Mouse (Mus musculus): ENCODE measurements around the gene 2010111I01Rik. TPM values are rescaled to one million over a fixed set of nuclear protein-coding genes. Genes with fewer than 3 reads are reported as not detected.
"Not testable (repeated sequence)": the region's sequence is repeated elsewhere in the genome, so short reads cannot be mapped to it uniquely, and the experiment has no call there.

The 2010111I01Rik gene
- polyA plus RNA-seq, 1 experiment, result 85.1 TPM

GRCm38 (mm10) chr13:63313748-63314607 lies 349.3 kb downstream of the 2010111I01Rik start:
- 80% methylated on average over 12 of the region's 12 CpGs for WGBS

DNA sequence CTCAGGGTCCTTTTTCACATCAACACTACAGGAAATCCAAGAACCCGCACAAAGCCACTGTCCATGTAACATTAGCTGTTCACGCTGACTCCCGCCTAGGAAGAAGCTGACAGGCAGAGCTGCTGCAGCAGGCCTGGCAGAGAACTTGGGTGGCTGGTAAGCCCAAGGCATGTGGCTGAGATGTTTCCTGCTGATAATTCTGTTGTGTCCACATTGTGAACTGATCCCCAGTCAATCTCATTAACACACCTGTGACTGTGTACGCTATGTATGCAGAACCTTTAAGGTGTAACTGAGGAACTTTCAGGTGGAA lies 349.9 kb downstream of the 2010111I01Rik start:
- no peak for DNase-seq (ENCODE audit: low read depth, low spot score)
- 82% methylated on average over 4 of the region's 4 CpGs for WGBS

More at GRCm38 (mm10) chr13:63313748-63314607, 349.3 kb downstream of the 2010111I01Rik start:
- DNase-seq (ENCODE audit: low read depth, low spot score), result no peak

DNA sequence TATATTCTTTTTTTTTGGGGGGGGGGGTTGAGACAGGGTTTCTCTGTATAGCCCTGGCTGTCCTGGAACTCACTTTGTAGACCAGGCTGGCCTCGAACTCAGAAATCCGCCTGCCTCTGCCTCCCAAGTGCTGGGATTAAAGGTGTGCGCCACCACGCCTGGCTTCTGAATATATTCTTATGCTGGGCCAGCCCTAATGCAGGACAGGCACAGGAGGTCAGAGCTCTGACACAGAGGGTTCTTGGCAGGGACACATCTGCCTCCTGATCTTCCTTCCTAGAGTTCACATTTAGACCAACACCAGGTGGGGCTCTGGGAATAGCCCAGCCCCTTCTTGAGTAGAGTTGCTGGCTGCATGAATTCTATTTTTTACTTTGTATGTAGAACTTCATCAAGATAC lies 350.4 kb downstream of the 2010111I01Rik start:
- WGBS, result 96% methylated on average over 4 of the region's 4 CpGs
- not testable (repeated sequence) for DNase-seq (ENCODE audit: low read depth, low spot score)

GRCm38 (mm10) chr13:63315777-63316176 lies 351.1 kb downstream of the 2010111I01Rik start:
- WGBS, result 61% methylated on average over 6 of the region's 6 CpGs

DNA sequence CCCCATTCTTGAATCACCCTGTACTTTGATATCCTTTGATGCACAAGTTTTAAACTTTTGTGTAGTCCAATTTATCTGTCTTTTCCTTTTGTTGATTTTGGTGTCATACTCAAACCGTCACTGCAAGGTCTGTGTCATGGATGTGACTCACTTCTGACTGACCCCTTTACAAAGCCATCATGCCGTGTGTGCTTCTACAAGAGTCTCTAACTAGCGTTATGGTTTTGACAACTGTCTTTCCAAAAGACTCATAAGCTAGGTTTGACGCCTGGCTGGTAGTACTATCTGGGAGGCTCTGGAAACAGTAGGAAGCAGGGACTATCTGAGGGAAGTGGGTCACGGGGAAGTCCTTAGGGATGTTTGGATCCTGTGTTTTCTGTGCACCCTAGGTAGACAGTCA lies 351.7 kb downstream of the 2010111I01Rik start:
- WGBS, result 89% methylated on average over 5 of the region's 5 CpGs
- DNase-seq (ENCODE audit: low read depth, low spot score), result no peak

More at GRCm38 (mm10) chr13:63315777-63316176, 351.1 kb downstream of the 2010111I01Rik start:
- DNase-seq (ENCODE audit: low read depth, low spot score), result no peak

DNA sequence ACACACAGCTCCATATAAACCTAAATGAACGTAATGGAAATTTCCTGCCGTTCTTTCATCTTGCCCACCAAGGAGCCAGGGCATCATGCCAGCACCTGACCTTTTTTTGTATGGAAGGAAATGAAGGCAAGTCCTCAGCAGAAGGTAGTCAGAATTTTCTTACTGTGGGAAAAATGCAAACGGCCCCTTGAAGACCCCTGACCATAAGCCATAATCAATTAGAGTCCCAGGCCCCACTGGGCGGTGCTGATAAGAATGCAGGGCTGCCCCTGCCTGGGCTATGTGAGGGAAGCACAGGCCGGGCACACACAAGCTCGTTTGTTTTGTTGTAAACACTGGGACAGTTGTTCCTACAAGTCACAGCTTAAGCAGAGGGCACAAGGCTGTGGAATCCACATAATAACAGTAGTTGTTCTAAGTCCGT lies 353.0 kb downstream of the 2010111I01Rik start:
- DNase-seq (ENCODE audit: low read depth, low spot score), result no peak
- WGBS, result 63% methylated on average over 7 of the region's 7 CpGs

DNA sequence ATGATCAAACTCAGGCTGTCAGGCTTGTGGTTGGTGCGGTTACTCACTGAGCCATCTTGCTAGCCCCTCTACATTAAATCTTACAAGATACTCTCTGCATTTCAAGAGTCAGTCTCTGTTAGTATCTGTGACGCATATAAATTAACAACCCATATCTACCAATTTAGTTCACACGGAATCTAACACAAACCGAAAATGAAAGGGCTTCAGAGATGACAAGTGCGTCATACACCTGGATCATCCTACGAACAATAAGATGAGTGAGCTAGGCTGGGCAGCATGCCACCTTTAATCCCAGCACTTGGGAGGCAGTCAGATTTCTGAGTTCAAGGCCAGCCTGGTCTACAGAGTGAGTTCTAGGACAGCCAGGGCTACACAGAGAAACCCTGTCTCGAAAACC lies 355.1 kb downstream of the 2010111I01Rik start:
- 91% methylated on average over 7 of the region's 7 CpGs for WGBS
- no peak for DNase-seq (ENCODE audit: low read depth, low spot score)

DNA sequence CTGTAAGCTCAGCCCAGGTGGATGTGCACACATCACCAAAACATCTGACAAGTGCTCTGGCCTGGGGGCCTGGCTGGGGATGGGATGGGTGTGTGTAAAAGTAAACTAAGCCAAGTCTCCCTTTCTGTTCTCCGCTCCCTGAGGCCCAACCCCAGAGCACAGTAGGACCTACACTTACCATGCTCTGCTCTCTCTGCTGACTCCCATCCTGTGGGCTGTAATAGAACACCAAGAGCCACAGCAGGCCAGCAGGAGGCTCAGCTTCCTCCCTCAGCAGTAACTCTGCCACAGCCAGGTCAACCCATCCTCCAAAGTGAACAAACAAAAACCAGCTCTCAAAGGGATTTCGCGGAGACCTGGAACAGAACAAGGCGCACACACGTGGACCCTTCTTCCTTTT lies 357.0 kb downstream of the 2010111I01Rik start:
- 81% methylated on average over 5 of the region's 5 CpGs for WGBS
- DNase-seq (ENCODE audit: low read depth, low spot score), result no peak

GRCm38 (mm10) chr13:63322756-63323155 lies 358.1 kb downstream of the 2010111I01Rik start:
- WGBS, result 83% methylated on average over 6 of the region's 6 CpGs

DNA sequence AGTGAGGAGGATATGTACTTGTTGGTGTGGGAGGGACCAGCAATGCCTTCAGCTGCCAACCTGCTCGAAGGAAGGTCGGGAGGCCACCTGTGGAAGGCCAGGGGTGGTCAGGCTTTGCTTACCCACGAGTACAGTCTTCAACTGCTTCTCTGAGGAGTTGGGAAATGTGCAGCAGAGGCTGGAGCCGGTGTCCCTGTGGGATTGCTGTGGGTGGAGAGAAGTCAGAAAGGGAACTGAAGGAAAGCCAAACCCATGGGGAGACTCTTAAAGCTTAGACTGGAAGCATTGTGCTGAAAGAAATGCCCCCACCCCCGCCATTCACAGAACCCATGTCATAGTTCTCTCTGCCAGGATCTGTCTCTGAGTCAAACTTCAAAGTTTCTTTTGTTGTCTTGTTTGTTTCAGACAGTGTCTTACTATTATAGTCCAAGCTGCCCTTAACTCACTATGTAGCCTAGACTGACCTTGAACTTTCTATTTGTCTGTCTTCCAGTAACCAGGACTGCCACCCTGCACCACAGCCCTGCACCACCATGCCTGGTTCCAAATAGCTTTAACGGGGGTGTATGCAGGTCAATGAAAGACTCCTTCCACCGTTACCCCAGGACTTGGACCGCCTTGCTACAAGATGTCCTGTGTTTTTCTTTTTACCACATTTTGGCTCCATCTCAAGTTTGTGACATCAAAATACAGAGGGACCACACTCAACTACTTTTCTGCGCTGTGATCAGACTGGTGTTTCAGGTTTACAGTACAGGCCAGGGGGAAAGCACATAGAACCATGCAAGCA lies 358.8 kb downstream of the 2010111I01Rik start:
- DNase-seq (ENCODE audit: low read depth, low spot score), result no peak
- WGBS, result 43% methylated on average over 9 of the region's 9 CpGs

More at GRCm38 (mm10) chr13:63322756-63323155, 358.1 kb downstream of the 2010111I01Rik start:
- no peak for DNase-seq (ENCODE audit: low read depth, low spot score)

- no peak for DNase-seq (ENCODE audit: low read depth, low spot score)
- 35% methylated on average over 3 of the region's 3 CpGs for WGBS
Observed at GRCm38 (mm10) chr13:63324311-63324710, 359.6 kb downstream of the 2010111I01Rik start.

- 30% methylated on average over 10 of the region's 10 CpGs for WGBS
- DNase-seq (ENCODE audit: low read depth, low spot score), result no peak
Observed at GRCm38 (mm10) chr13:63324978-63325848, 360.5 kb downstream of the 2010111I01Rik start.

- 68% methylated on average over 2 of the region's 2 CpGs for WGBS
- no peak for DNase-seq (ENCODE audit: low read depth, low spot score)
Observed at GRCm38 (mm10) chr13:63326015-63326414, 361.3 kb downstream of the 2010111I01Rik start.

- WGBS, result 67% methylated on average over 9 of the region's 9 CpGs
- no peak for DNase-seq (ENCODE audit: low read depth, low spot score)
Observed at GRCm38 (mm10) chr13:63330236-63330860, 365.7 kb downstream of the 2010111I01Rik start.

- WGBS, result 33% methylated on average over 4 of the region's 4 CpGs
- no peak for DNase-seq (ENCODE audit: low read depth, low spot score)
Observed at GRCm38 (mm10) chr13:63331379-63331778, 366.7 kb downstream of the 2010111I01Rik start.

DNA sequence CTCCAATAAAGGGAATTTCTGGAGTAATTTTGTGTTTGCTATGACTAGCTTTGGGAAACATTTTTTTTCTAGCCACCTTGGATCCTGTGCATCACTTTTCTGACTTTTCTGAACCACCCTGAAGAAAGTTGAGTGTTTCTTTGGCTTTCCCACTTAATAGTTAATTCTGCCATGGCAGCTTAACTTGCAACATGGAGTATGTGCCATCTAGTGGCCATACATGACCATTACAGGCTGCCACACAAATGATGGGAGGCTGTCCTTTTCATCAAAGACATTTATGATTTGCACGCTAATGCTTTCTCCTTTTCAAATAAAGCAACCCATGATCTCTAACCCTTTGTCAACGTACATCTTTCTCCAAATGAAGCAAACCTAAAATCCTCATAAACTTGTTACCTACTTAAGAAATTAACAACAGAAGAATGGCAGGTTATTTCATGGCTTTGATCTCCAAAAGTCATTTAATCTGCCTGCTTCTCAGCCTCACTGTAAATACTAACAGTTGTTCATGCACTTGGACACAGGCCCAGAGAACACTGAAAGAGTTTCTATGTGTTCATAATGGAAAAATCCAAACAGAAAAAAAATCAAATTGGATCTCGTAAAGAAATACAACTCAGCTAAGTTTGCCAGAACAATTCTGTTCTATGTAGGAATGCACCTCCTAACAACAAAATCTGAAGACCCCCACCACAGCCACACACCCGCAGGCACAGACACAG lies 368.0 kb downstream of the 2010111I01Rik start:
- DNase-seq (ENCODE audit: low read depth, low spot score), result no peak

DNA sequence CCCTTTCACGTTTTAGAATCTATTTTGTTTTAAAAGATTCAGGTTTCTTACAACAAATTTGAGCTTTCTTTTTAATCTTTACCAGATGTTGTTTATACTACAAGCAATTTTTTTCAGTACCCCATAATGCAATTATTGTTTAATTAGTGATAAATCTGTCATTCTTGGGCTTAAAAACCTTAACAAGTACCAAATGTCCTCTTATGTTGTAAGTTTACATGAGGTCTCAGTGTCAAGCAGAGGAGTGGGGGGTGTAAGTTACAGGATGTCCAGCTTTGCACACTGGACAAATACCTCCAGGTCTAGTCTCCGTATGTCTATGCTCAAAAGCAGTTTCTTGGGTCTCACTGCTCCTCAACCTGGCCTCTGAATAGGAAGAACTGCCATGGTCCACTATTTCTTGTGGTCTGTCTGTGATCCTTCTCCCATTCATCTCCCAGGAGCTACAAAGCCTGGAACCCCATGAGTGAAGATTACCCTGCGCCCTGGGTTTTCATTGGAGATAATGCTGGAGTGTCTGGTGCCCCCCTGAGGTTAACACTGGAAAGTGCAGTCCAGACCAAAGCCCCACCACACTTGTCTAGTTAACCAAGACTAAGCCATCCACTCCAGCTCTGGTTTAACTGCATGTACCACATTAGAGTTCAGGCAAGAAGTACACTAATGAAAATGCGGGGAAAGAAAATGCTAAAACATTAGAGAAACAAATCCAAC lies 370.9 kb downstream of the 2010111I01Rik start:
- no peak for DNase-seq (ENCODE audit: low read depth, low spot score)

More for the DNA sequence above, 368.0 kb downstream of the 2010111I01Rik start:
- WGBS, result 25% methylated on average over 4 of the region's 4 CpGs

GRCm38 (mm10) chr13:63336335-63336734 lies 371.6 kb downstream of the 2010111I01Rik start:
- WGBS, result 77% methylated on average over 7 of the region's 7 CpGs
- DNase-seq (ENCODE audit: low read depth, low spot score), result no peak

More for the DNA sequence above, 370.9 kb downstream of the 2010111I01Rik start:
- 72% methylated on average over 4 of the region's 4 CpGs for WGBS
